Mouse (Mus musculus): ENCODE measurements at regions not wholly inside any gene's neighbourhood (a gene's known extent, or its start where the extent isn't known, plus 50 kb on each side); places are given as distances from the start of the nearest gene placed in this dataset.
A peak's percentile ranks its signal among the peaks of the same experiment; 100 is the strongest.

DNA sequence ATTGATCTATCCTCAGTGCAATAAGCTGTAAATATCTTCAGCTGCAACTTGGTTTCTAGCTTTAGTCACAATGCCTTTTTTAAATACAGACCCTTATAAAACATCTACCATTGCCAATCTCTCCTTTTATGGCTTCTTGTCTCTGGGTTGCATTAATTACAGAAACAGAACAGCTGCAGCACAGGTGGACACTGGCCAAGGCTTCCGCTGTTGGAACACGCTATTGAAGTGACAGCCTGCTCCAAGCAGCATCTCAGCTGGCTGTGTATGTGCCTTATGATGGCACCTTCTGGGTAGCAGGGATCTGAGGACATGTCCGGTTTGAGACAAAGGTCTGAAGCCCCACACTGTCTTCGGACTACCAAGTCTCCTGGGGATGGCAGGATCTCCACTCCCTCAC lies 207.1 kb upstream of the Plpp4 start:
- Histone ChIP-seq H3K9me3 (replicated peaks) (no peaks in the 10 kb centered on the region), H3K9ac (no peak overlapping the region), H3K36me3 (no peaks in the 10 kb centered on the region), H3K4me2 (no peak overlapping the region), H3K27ac (no peak overlapping the region), H3K27me3 (no peaks in the 10 kb centered on the region), H3K4me1 (replicated peaks) (no peaks in the 10 kb centered on the region), H3K4me3 (no peak overlapping the region)
- WGBS, result 84% methylated on average over 4 of the region's 4 CpGs
- no peak for ATAC-seq (replicated peaks; ENCODE audit: insufficient number of reproducible peaks, insufficient read depth, low FRiP score, low read depth)

- no peak for ATAC-seq (replicated peaks; ENCODE audit: insufficient number of reproducible peaks, insufficient read depth, low FRiP score, low read depth)
- no peak overlapping the region for H3K27ac ChIP-seq
- WGBS, result 57% methylated on average over 1 of the region's 1 CpGs
- H3K4me1 ChIP-seq (replicated peaks), result no peaks in the 10 kb centered on the region
- no peaks in the 10 kb centered on the region for H3K36me3 ChIP-seq
- no peak overlapping the region for H3K4me2 ChIP-seq
- no peaks in the 10 kb centered on the region for H3K27me3 ChIP-seq
- H3K4me3 ChIP-seq, result no peak overlapping the region
- H3K9ac ChIP-seq, result no peak overlapping the region
- H3K9me3 ChIP-seq (replicated peaks), result no peaks in the 10 kb centered on the region
Observed at GRCm38 (mm10) chr7:129050675-129051074, 206.2 kb upstream of the Plpp4 start.

- Histone ChIP-seq H3K36me3 (no peaks in the 10 kb centered on the region), H3K9ac (no peak overlapping the region), H3K4me3 (no peak overlapping the region), H3K4me2 (no peak overlapping the region), H3K9me3 (replicated peaks) (no peaks in the 10 kb centered on the region), H3K27ac (no peak overlapping the region), H3K27me3 (no peaks in the 10 kb centered on the region), H3K4me1 (replicated peaks) (no peaks in the 10 kb centered on the region)
- 85% methylated on average over 2 of the region's 2 CpGs for WGBS
- ATAC-seq (replicated peaks; ENCODE audit: insufficient number of reproducible peaks, insufficient read depth, low FRiP score, low read depth), result no peak
Observed at GRCm38 (mm10) chr7:129066891-129067290, 189.9 kb upstream of the Plpp4 start.

GRCm38 (mm10) chr7:129068137-129068536 lies 188.7 kb upstream of the Plpp4 start:
- Histone ChIP-seq H3K9ac (no peak overlapping the region), H3K4me2 (no peak overlapping the region), H3K36me3 (no peaks in the 10 kb centered on the region), H3K27ac (no peak overlapping the region), H3K9me3 (replicated peaks) (no peaks in the 10 kb centered on the region), H3K4me1 (replicated peaks) (no peaks in the 10 kb centered on the region), H3K27me3 (no peaks in the 10 kb centered on the region), H3K4me3 (no peak overlapping the region)
- WGBS, result 60% methylated on average over 4 of the region's 4 CpGs
- ATAC-seq (replicated peaks; ENCODE audit: insufficient number of reproducible peaks, insufficient read depth, low FRiP score, low read depth), result no peak

DNA sequence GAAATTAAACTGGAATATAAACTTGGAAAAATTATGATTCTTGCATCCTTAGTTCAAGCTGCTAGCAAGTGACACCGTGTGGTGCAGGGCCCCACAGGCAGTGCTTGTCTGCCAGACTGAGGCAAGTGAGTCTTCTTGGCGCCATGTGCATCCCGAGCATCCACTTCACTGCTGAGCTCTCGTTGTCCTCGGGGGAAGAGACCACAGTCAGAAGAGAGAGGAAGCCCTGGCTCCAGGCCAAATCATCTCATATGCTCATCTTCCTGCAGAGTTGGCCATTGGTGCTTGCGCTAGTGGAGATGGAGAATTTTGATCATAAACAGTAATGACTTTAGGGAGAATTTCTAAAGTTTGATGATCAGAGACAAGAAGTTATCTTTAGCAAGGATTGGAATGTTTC lies 177.0 kb upstream of the Plpp4 start:
- 65% methylated on average over 6 of the region's 6 CpGs for WGBS

GRCm38 (mm10) chr7:129091441-129091840 lies 165.4 kb upstream of the Plpp4 start:
- H3K4me1 ChIP-seq (replicated peaks), result no peaks in the 10 kb centered on the region
- no peak overlapping the region for H3K4me2 ChIP-seq
- no peaks in the 10 kb centered on the region for H3K9me3 ChIP-seq (replicated peaks)
- H3K4me3 ChIP-seq, result no peak overlapping the region
- no peak for ATAC-seq (replicated peaks; ENCODE audit: insufficient number of reproducible peaks, insufficient read depth, low FRiP score, low read depth)
- H3K36me3 ChIP-seq, result no peaks in the 10 kb centered on the region
- H3K27me3 ChIP-seq, result no peaks in the 10 kb centered on the region
- WGBS, result 51% methylated on average over 4 of the region's 4 CpGs
- no peak overlapping the region for H3K27ac ChIP-seq
- no peak overlapping the region for H3K9ac ChIP-seq

More for the DNA sequence above, 177.0 kb upstream of the Plpp4 start:
- Histone ChIP-seq H3K4me1 (replicated peaks) (no peaks in the 10 kb centered on the region), H3K4me2 (no peak overlapping the region), H3K27me3 (no peaks in the 10 kb centered on the region), H3K27ac (no peak overlapping the region), H3K4me3 (no peak overlapping the region), H3K9ac (no peak overlapping the region), H3K36me3 (no peaks in the 10 kb centered on the region), H3K9me3 (replicated peaks) (no peaks in the 10 kb centered on the region)
- no peak for ATAC-seq (replicated peaks; ENCODE audit: insufficient number of reproducible peaks, insufficient read depth, low FRiP score, low read depth)

GRCm38 (mm10) chr7:129096374-129097069 lies 160.3 kb upstream of the Plpp4 start:
- H3K4me3 ChIP-seq, result no peak overlapping the region
- 0 out of 2 replicates have a peak overlapping the region, but pooled peaks have one; percentile 20 for H3K27ac ChIP-seq
- 0 out of 2 replicates have a peak, but pooled peaks have one; percentile 43 for ATAC-seq (replicated peaks; ENCODE audit: insufficient number of reproducible peaks, insufficient read depth, low FRiP score, low read depth)
- no peak overlapping the region for H3K4me2 ChIP-seq
- no peaks in the 10 kb centered on the region for H3K9me3 ChIP-seq (replicated peaks)
- 18% methylated on average over 3 of the region's 3 CpGs for WGBS
- no peak overlapping the region for H3K9ac ChIP-seq
- H3K36me3 ChIP-seq, result no peaks in the 10 kb centered on the region
- H3K27me3 ChIP-seq, result no peaks in the 10 kb centered on the region
- H3K4me1 ChIP-seq (replicated peaks), result no peaks in the 10 kb centered on the region

DNA sequence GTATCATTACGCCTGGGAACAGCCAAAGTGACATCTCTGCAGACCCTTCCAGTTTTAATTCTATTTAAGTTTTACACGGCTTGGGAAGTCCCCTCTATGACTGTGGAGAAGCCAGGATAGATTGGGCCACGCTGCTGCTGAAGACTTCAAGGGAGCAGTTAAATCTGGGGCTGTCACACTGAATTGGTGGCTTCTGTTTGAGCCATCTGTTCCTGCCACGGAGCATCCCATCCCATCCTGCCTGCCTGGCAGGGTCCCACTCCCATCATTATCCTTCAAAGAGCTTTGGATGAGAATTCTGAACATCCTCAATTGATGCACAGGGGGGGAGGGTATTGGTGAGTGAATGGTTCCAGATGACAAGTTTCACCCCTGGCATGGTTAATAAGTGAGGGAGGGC lies 154.4 kb upstream of the Plpp4 start:
- H3K27me3 ChIP-seq, result no peaks in the 10 kb centered on the region
- no peaks in the 10 kb centered on the region for H3K9me3 ChIP-seq (replicated peaks)
- no peak overlapping the region for H3K27ac ChIP-seq
- H3K4me3 ChIP-seq, result no peak overlapping the region
- H3K4me1 ChIP-seq (replicated peaks), result no peaks in the 10 kb centered on the region; the same call in 1 of the 2 replicates
- H3K9ac ChIP-seq, result no peak overlapping the region
- 68% methylated on average over 4 of the region's 4 CpGs for WGBS
- H3K4me2 ChIP-seq, result no peak overlapping the region
- no peak for ATAC-seq (replicated peaks; ENCODE audit: insufficient number of reproducible peaks, insufficient read depth, low FRiP score, low read depth)
- H3K36me3 ChIP-seq, result no peaks in the 10 kb centered on the region

DNA sequence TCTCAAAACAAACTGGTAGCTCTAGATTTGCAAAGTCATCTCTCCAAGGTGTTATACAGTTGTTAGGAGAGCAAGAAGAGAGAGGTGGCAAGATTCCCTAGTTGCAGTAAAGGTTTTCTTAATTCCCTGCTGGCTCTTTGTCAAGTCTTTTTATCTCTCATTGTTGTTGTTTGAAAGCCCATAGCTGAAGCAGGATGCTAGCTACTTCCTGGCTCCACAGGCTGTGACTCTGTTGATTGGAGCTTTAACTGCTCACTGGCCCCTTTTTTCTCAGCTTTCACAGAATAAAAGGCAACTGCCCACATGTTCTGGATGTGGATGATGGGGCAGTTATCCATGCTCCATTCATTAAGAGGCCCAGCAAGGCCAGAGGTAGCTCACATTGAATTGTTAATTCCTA lies 122.7 kb upstream of the Plpp4 start:
- ATAC-seq (replicated peaks; ENCODE audit: insufficient number of reproducible peaks, insufficient read depth, low FRiP score, low read depth), result no peak
- Histone ChIP-seq H3K27me3 (no peaks in the 10 kb centered on the region), H3K36me3 (no peaks in the 10 kb centered on the region), H3K27ac (no peak overlapping the region), H3K9ac (no peak overlapping the region), H3K9me3 (replicated peaks) (no peaks in the 10 kb centered on the region), H3K4me2 (no peak overlapping the region), H3K4me3 (no peak overlapping the region), H3K4me1 (replicated peaks) (0 out of 2 replicates have a peak, but pooled peaks cover 5% of the 10 kb centered on the region)

- 26% methylated on average over 4 of the region's 4 CpGs for WGBS
- H3K9me3 ChIP-seq (replicated peaks), result no peaks in the 10 kb centered on the region
- no peak for ATAC-seq (replicated peaks; ENCODE audit: insufficient number of reproducible peaks, insufficient read depth, low FRiP score, low read depth)
- no peak overlapping the region for H3K9ac ChIP-seq
- H3K4me1 ChIP-seq (replicated peaks), result 0 out of 2 replicates have a peak, but pooled peaks cover 5% of the 10 kb centered on the region
- H3K4me2 ChIP-seq, result no peak overlapping the region
- no peak overlapping the region for H3K4me3 ChIP-seq
- no peak overlapping the region for H3K27ac ChIP-seq
- H3K27me3 ChIP-seq, result no peaks in the 10 kb centered on the region
- no peaks in the 10 kb centered on the region for H3K36me3 ChIP-seq
Observed at GRCm38 (mm10) chr7:129134661-129135215, 122.1 kb upstream of the Plpp4 start.

GRCm38 (mm10) chr7:129137303-129137990 lies 119.4 kb upstream of the Plpp4 start:
- Histone ChIP-seq H3K4me3 (no peak overlapping the region), H3K4me1 (replicated peaks) (0 out of 2 replicates have a peak, but pooled peaks cover 5% of the 10 kb centered on the region), H3K9ac (no peak overlapping the region), H3K27ac (no peak overlapping the region), H3K9me3 (replicated peaks) (no peaks in the 10 kb centered on the region), H3K27me3 (no peaks in the 10 kb centered on the region), H3K4me2 (no peak overlapping the region), H3K36me3 (no peaks in the 10 kb centered on the region)
- ATAC-seq (replicated peaks; ENCODE audit: insufficient number of reproducible peaks, insufficient read depth, low FRiP score, low read depth), result no peak
- WGBS, result 84% methylated on average over 11 of the region's 11 CpGs

Measured in heart, embryonic 15.5 days (tissue).